Mouse (Mus musculus) bone marrow, adult 2 months (tissue): Measurements from ENCODE around the gene Gm10277. TPM values are rescaled to one million over a fixed set of nuclear protein-coding genes. Genes with fewer than 3 reads are reported as not detected.

Source experiments
- H3K27ac ChIP-seq: fragments of 200-500 bp; 2 replicates; pipeline ENCODE4 v1.5.1; 2012; ENCODE audit warnings: low read depth, mild to moderate bottlenecking, control low read depth, inconsistent platforms, low read length; ENCODE audit not compliant: control insufficient read depth, poor library complexity, insufficient read depth
- H3K4me1 ChIP-seq: fragments of 200-500 bp; 2 replicates; pipeline ENCODE4 v1.6.1; 2011; ENCODE audit warnings: low read length; ENCODE audit not compliant: control insufficient read depth, insufficient read depth
- H3K4me3 ChIP-seq: fragments of 200-500 bp; replicated peaks from 2 replicates; pipeline ENCODE3; 2011; ENCODE audit warnings: mild to moderate bottlenecking, low read depth, low read length, control low read depth; ENCODE audit not compliant: control insufficient read depth
- CTCF ChIP-seq: fragments of 200-500 bp; IDR thresholded peaks from 2 replicates; pipeline ENCODE4 v1.5.1; 2011; ENCODE audit warnings: low read length, control low read depth; ENCODE audit not compliant: control insufficient read depth, insufficient read depth
- POLR2A ChIP-seq: fragments of 200-500 bp; IDR thresholded peaks from 2 replicates; pipeline ENCODE4 v1.6.1; 2011; ENCODE audit warnings: low read depth, mild to moderate bottlenecking, control low read depth, low read length, borderline replicate concordance; ENCODE audit not compliant: control insufficient read depth
- WGBS: fragments of 180-500 bp; shearing (Covaris S2); methylation state at CpG from one replicate; pipeline ENCODE4 v1.1.7; 2018; 5-methylcytosine and 5-hydroxymethylcytosine counted together
- polyA plus RNA-seq: library from polyadenylated mRNA; stranded (reverse); fragments of >200 nt; gene quantifications from 2 replicates; pipeline ENCODE4 v1.2.4, GENCODE M21; 2011; ENCODE audit warnings: low replicate concordance; ENCODE audit not compliant: missing spikeins, insufficient read depth, insufficient read length

Gene Gm10277
- polyA plus RNA-seq, 1 experiment = not detected

DNA sequence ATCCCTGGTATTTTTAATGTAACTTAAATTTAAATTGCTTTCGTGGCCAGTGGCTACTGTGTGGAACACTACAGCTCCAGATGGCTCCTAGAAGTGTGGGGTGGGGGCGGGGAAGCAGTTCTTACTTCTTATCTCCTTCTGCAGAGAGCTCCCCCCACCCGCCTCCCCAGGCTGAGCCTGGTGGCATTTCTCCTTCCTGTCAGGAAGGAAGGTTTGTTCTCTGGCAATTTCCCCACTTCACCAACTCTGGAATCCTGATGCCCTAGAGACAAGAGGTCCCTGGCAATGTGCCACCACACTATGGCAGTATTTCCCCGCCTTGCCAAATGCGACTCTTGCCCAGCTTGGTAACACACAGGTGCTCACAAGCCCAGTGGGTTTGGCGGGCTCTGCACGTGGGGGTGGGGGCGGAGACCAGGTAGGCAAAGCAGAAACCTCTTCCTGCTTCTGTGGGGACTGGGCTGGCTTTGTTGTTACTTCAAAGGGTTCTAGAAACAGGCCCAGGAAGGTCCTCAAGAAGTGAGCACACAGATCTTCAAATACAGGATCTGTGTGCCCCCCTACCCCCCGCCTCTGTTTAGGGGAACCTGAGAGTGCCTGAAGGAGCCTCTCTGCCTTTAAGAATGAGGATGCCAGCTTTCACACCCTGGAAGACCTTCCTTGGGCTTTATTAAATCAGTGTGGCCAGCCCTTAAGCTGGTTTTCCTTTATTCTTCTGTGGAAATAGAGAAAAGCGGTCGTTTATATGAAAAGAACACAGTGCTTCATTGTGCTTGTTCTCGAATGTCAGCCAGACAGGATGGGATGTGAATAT, 4.4 kb upstream of the Gm10277 start:
- TF ChIP-seq POLR2A (no peak), CTCF (no peak)
- H3K4me3 ChIP-seq = no peak overlapping the region
- H3K27ac ChIP-seq = peak overlapping the region; percentile 39; the same call in 1 of the 2 replicates
- H3K4me1 ChIP-seq = peaks cover 2% of the 10 kb centered on the region; the same call in 1 of the 2 replicates
- WGBS = 9% methylated on average over 12 of the region's 12 CpGs

DNA sequence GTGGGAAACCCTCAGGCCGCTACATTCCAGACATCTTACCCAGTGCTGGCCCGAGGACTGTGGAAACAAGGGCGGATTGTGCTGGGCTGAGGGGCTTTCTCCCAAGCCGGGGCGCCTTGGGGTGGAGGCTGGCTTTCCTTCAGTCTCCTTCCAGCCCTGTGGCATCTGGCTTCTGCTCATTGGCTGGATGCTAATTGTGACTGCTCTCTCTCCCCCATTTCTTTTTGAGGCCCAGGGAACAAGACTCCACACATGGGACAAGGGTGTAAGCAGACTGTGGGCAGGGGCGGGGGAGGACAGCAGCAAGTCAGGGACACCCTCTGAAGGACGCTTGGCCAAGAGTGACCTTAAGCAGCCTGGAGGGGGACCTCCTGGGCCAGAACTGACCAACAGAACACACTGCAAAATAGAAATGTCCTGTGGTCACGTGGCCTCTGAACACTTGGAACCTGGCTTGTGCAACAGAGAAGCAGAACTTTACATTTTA, 3.7 kb upstream of the Gm10277 start:
- TF ChIP-seq POLR2A (no peak), CTCF (no peak)
- peaks cover 4% of the 10 kb centered on the region; the same call in 1 of the 2 replicates for H3K4me1 ChIP-seq
- H3K4me3 ChIP-seq = no peak overlapping the region
- 60% methylated on average over 8 of the region's 8 CpGs for WGBS
- no peak overlapping the region for H3K27ac ChIP-seq

DNA sequence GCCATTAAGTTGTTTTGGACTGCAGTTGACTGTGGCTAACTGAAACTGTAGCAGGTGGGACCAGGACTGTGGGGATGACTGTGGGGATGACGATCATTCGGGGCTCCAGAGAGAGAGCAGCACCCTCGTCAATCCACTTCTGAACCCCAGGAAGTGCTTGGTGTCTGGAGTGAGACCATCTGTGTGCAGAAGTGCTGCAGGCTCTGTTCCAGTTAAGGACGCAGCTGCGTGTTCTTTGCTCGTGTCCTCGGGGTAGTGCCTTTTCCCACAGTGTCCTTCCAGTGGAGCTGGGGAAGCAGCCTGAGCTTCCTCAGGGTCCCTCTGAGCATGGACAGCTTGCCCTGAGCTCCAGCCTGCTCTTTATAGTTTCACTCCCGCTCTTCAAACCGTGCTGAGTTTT, 2.7 kb upstream of the Gm10277 start:
- Histone ChIP-seq H3K4me3 (no peak overlapping the region), H3K27ac (peak overlapping the region; percentile 44), H3K4me1 (peaks cover 10% of the 10 kb centered on the region)
- TF ChIP-seq CTCF (no peak), POLR2A (no peak)
- 18% methylated on average over 9 of the region's 9 CpGs for WGBS

DNA sequence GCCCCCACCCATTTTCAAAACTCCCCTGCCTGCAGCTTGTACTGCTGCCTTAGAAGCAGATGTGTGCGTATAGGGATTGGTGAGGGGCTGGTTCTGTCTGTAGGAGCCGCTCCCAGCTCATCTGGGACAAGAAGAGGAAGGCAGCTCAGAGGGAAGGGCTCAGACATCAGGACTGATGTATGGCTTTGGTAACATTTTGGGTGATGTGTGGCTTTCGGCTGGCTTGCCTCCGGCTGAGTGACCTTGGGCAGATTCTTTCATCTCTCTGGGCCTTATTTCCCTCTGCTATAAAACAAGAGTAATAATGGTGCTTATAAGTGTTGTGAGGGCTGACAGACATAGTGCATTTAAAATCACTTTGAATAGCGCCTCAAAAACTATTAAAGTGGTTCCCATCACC, 2.0 kb upstream of the Gm10277 start:
- WGBS = 84% methylated on average over 5 of the region's 5 CpGs

DNA sequence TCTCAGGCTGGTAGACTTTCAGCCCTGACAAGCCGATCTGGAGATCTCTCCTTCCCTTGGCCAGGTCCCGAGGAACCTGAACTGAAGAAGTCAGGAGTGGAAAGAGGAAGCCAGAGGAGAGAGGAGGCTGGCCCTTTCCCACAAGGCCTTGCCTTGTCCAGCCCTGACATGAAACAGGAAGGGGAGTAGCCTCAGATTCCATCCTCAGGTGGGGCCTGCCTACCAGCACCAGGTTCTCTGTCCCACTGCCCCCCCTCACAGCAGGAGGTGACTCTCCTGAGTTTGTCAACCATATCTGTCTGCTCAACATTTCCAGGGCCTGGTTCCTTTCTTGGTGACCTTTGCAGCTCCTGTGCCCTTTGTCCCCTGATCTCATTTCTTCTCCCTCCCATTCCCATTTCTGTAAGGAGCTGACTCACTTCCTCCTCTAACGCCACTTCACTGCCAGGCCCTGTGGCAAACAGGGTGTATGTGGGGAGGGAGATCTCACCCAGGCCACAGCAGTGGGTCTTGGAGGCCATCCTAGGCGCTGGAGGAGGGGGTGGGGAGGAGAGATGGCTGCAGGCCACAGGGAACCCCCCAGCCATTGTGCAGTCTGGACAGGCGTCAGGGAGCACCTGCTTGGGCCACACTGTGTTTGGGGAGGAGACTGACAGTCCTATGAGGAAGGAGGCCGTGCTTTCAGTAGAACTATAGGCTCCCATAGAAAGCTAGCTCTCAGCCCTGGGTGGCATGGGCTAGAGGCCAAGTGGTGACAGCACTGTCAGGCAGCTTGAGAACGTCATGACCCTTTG, 1.6 kb downstream of the Gm10277 start:
- TF ChIP-seq CTCF (no peak), POLR2A (peak; percentile 39; the same call in 1 of the 2 replicates)
- 11% methylated on average over 7 of the region's 7 CpGs for WGBS
- Histone ChIP-seq H3K27ac (peak overlapping the region; percentile 81), H3K4me3 (no peak overlapping the region), H3K4me1 (peaks cover 19% of the 10 kb centered on the region)

More for the DNA sequence above, 2.0 kb upstream of the Gm10277 start:
- H3K27ac ChIP-seq = no peak overlapping the region
- H3K4me1 ChIP-seq = peaks cover 14% of the 10 kb centered on the region
- TF ChIP-seq CTCF = no peak
- no peak for TF ChIP-seq POLR2A
- no peak overlapping the region for H3K4me3 ChIP-seq

DNA sequence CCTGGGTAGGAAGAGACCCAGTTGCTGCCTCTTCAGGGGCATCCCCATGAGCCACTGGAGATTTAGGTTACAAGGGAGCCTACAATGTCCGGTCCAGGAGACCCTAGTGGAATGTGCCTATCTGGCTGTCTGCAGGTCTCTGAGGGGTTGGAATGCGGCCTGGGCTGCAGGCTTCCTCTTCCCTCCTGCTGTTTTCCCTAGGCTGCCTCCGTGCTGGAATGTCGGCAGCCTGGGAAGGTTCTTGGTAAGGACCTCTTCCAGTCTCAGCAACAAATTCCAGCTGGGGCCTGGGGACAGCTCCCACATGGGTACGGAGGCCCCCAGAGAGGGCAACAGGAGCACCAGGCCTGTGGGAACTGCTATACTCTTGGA, 2.2 kb downstream of the Gm10277 start:
- Histone ChIP-seq H3K4me3 (no peak overlapping the region), H3K27ac (peak overlapping the region; percentile 81), H3K4me1 (peaks cover 19% of the 10 kb centered on the region)
- TF ChIP-seq CTCF (no peak), POLR2A (no peak)
- 57% methylated on average over 5 of the region's 5 CpGs for WGBS

DNA sequence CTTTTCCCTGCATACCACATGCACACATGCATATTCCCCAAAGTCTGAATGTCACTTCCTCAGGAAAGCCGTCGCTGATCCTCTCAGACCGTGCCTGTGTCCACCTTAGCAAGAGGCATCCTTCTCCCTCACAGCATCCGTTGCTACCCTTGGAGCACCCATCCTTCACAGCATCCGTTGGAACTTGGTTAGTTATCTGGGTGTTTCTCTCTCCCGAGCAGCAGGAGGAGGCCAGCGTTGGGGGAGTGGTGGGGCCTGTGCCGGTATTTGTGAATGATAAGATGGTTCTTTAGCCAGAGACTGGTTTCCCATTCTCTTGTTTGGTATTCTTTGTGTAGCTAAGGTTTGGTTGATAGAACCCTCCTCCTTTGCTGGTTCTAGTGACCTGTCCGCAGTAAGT, 2.7 kb downstream of the Gm10277 start:
- Histone ChIP-seq H3K4me1 (peaks cover 19% of the 10 kb centered on the region), H3K4me3 (no peak overlapping the region), H3K27ac (peak overlapping the region; percentile 52)
- TF ChIP-seq POLR2A (no peak), CTCF (0 out of 2 replicates have a peak, but pooled peaks have one; percentile 12)
- 58% methylated on average over 9 of the region's 9 CpGs for WGBS

DNA sequence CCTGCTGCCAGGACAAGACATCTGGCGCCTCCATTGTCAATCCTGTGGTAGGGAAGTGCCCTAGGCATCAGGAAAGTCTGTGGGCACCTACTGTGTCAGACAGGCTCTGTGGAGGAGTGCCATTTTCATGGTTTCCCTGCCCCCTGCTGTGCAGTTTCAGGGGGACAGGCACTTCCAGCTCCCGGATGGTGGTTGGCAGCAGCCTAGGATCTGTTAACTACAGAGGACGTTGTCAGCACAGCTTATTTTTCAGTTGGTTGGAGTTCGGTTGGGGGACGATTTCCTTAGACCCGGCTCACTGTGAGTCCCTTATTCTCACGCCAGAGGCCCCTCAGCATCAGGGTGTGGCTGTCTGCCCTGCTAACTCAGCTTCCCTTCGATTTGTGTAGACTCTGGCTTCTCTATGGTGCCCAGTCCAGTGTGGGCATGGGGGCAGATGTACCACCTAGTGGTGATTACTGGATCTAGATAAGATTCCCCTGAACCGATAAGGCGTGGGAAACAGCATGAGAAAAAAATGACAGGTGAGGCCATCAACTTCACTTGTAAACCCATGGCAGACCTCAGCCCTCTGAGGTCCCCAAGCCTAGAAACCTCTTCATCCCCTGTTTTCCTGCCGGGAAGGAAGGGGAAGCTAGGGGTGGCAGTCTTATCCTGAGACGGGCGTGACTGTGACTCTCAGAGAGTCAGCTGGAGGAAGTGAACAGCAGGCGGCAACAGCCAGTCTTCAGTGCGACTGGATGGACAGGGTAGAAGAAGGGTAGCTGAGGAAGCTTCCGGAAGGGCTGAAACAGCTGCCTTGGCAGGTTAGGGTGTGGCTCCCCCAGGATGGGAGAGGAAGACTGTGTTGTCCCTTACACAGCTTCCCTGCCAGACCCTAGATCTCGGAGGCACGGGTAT, 3.5 kb downstream of the Gm10277 start:
- 3% methylated on average over 18 of the region's 18 CpGs for WGBS
- TF ChIP-seq POLR2A = no peak
- peak; percentile 24; the same call in 1 of the 2 replicates for TF ChIP-seq CTCF
- Histone ChIP-seq H3K27ac (peak overlapping the region; percentile 52), H3K4me1 (peaks cover 19% of the 10 kb centered on the region), H3K4me3 (peak overlapping the region; percentile 3)
